Mouse (Mus musculus) c-Kit-positive CD71-positive TER-119-negative erythroid progenitor cells, embryonic 14.5 days (primary cell): ENCODE measurements around the gene Nppc.

ENCODE experiments used
- DNase-seq: peaks from one replicate; pipeline ENCODE4 v3.0.0-alpha.2; 2013; ENCODE audit warnings: low read depth

Gene Nppc

GRCm38 (mm10) chr1:86652675-86653074, 17.7 kb downstream of the Nppc start:
- no peak for DNase-seq

GRCm38 (mm10) chr1:86650272-86650671, 20.1 kb downstream of the Nppc start:
- peak; percentile 45 for DNase-seq

GRCm38 (mm10) chr1:86647517-86647916, 22.9 kb downstream of the Nppc start:
- DNase-seq: no peak

- DNase-seq: no peak
These were observed 27.1 kb downstream of the Nppc start for GRCm38 (mm10) chr1:86643101-86643809.

- DNase-seq: no peak
These were observed 35.5 kb downstream of the Nppc start for GRCm38 (mm10) chr1:86634751-86635359.

GRCm38 (mm10) chr1:86633840-86634750, 36.3 kb downstream of the Nppc start:
- DNase-seq: no peak

GRCm38 (mm10) chr1:86633434-86633833, 36.9 kb downstream of the Nppc start:
- DNase-seq: no peak

- no peak for DNase-seq
These were observed 37.5 kb downstream of the Nppc start for GRCm38 (mm10) chr1:86632732-86633380.

- no peak for DNase-seq
These were observed 39.8 kb downstream of the Nppc start for GRCm38 (mm10) chr1:86630527-86630926.

GRCm38 (mm10) chr1:86629936-86630335, 40.4 kb downstream of the Nppc start:
- DNase-seq: no peak

GRCm38 (mm10) chr1:86628270-86628669, 42.1 kb downstream of the Nppc start:
- DNase-seq: no peak

GRCm38 (mm10) chr1:86623001-86624000, 47.1 kb downstream of the Nppc start:
- no peak for DNase-seq

- DNase-seq: no peak
These were observed 48.1 kb downstream of the Nppc start for GRCm38 (mm10) chr1:86622296-86622695.

GRCm38 (mm10) chr1:86618454-86619125, 51.8 kb downstream of the Nppc start:
- peak; percentile 63 for DNase-seq
